Mouse (Mus musculus) splenic B cell, adult 2 months (primary cell): ENCODE data around the gene Huwe1.

Source experiments
- DNase-seq: peaks from one replicate; pipeline ENCODE4 v3.0.0-alpha.2; 2011; ENCODE audit warnings: low read depth, low spot score
- H3K27me3 ChIP-seq: 2 replicates; pipeline ENCODE4 v1.6.1; 2012; ENCODE audit warnings: mild to moderate bottlenecking, low read length, moderate library complexity, mixed read lengths; ENCODE audit not compliant: control insufficient read depth, poor library complexity, insufficient read depth, severe bottlenecking
- H3K36me3 ChIP-seq: 2 replicates; pipeline ENCODE4 v1.6.1; 2012; ENCODE audit warnings: mild to moderate bottlenecking, low read length, moderate library complexity, mixed read lengths; ENCODE audit not compliant: control insufficient read depth, poor library complexity, insufficient read depth, severe bottlenecking

Huwe1 gene

DNA sequence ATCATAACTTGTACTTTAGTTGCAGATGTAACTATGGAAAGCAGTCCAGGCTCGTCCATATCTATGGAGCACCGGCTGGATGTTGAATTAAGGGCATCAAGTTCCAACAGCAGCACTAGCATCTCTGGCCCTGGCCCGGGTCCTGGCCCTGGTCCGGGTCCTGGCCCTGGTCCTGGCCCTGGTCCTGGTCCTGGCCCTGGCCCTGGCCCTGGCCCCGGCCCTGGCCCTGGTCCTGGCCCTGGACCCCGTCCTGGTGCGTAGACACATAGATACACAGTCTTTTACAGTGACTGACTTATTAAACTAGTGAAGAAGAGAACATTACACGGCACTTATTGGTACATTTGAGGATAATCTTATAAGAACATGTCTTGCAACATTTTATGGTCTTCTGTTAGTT, 58.8 kb downstream of the Huwe1 start:
- Histone ChIP-seq H3K27me3 (no peaks in the 10 kb centered on the region), H3K36me3 (peaks cover 5% of the 10 kb centered on the region; the same call in 1 of the 2 replicates)
- DNase-seq: no peak

DNA sequence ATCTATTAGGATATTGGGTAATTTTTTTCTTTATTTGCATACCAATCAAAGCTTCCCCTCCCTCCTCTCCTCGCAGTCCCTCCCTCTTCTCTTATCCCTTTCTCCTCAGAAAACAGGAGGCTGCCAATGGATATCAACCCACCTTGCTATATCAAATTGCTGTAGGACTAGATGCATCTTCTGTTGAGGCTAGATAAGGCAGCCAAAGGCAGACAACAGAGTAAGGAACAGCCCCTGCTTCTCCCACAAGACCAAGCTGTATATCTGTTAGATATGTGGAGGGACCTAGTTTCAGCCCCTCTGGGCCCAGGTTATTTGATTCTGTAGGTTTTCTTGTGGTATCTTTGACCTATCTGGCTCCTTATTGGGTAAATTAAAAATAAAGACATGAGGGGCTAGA, 110.1 kb downstream of the Huwe1 start:
- H3K36me3 ChIP-seq: peaks cover 6% of the 10 kb centered on the region
- no peaks in the 10 kb centered on the region for H3K27me3 ChIP-seq
- DNase-seq: no peak

DNA sequence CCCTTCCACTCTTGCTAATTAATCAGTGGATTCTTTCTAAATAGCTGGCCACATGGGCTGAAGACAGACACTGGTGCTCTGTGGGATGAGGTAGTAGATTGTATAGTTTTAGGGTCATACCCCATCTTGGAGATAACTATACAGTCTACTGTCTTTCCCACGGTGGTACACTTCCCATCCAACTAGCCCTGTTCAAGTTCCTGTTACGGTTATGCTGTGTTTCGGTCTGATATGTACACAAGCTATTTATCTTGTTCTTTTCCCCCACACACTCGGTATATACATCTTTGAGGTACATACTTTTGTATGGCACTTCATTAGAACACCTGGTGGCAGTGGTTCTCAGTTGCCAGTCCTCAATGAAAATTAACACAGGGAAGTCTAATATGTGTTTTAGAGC, 111.7 kb downstream of the Huwe1 start:
- H3K36me3 ChIP-seq: peaks cover 3% of the 10 kb centered on the region; the same call in 1 of the 2 replicates
- DNase-seq: no peak
- no peaks in the 10 kb centered on the region for H3K27me3 ChIP-seq

DNA sequence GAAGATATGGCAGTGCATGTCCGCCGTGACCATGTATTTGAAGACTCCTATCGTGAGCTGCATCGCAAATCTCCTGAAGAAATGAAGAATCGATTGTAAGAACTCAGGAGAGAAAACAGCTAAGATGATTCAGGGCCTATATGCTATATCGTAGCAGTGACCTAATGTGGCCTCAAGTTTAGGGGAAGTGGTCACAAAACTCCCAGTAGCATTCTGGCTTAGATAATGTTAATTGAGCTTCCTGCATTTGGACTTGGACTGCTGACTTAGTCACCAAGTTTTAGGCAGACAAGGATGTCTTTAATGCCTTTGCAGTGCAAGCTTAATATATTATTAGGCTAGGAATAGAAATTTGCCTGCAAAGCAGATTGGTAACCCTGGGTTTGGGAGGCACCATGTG, 128.8 kb downstream of the Huwe1 start:
- no peak for DNase-seq
- H3K36me3 ChIP-seq: peaks cover 14% of the 10 kb centered on the region; the same call in 1 of the 2 replicates
- no peaks in the 10 kb centered on the region for H3K27me3 ChIP-seq

DNA sequence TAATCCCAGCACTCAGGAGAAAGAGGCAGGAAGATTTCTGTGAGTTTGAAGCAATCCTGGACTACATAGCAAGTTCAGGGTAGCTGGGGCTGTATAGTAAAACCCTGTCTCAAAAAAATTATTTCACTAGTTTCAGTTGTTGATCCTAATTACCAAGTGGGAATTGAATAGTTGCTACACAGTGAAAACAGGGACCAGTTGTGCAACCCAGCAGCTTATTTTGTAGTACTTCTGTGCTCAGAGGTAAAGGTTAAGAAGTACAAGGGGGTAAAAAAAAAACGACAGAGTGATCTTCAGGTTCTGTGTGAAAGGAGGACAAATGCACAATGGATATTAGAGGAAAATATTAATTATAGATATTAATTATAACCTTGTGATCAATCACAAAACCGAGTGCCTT, 138.2 kb downstream of the Huwe1 start:
- DNase-seq: no peak

DNA sequence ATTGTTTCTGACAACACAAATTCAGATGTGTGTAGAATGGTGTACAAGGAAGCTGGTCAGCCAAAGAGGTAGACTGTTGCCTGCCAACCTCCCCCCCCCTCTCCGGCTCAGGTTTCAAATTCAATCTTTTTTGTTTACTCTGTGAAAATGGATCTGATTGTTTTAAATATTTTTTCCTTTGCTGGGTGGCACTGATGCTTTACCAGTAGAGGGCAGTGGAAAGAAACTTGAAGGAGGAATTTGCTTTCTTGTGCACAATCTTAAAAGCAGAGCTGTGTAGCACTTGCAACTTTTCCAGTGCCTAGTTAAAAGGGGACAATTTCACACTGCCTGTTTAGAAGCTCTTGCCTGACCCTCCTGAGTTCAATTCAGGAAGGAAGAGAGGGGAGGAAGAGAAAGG, 146.4 kb downstream of the Huwe1 start:
- peak; percentile 26 for DNase-seq
- H3K36me3 ChIP-seq: no peaks in the 10 kb centered on the region
- no peaks in the 10 kb centered on the region for H3K27me3 ChIP-seq

More for the DNA sequence above, 138.2 kb downstream of the Huwe1 start:
- peaks cover 3% of the 10 kb centered on the region; the same call in 1 of the 2 replicates for H3K36me3 ChIP-seq
- H3K27me3 ChIP-seq: no peaks in the 10 kb centered on the region

DNA sequence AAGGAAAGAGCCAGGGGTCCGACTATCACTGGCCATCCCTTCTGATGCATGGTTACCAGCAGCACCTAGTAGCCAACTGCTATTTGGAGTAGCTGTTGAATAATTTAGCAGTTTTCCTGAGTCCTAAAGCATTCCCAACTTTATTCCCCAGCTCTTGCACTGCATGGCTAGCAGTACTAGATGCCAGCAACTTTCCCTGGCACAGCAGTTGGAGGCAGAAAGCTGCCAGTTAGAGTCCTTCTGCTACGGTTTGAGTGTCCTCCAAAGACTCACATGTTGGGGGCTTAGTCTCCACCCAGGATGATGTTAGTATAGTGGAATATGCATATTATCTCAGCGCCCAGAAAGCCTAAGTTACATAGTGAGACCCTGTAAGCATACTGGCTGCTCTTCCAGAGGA, 147.2 kb downstream of the Huwe1 start:
- no peak for DNase-seq
- Histone ChIP-seq H3K36me3 (no peaks in the 10 kb centered on the region), H3K27me3 (no peaks in the 10 kb centered on the region)

DNA sequence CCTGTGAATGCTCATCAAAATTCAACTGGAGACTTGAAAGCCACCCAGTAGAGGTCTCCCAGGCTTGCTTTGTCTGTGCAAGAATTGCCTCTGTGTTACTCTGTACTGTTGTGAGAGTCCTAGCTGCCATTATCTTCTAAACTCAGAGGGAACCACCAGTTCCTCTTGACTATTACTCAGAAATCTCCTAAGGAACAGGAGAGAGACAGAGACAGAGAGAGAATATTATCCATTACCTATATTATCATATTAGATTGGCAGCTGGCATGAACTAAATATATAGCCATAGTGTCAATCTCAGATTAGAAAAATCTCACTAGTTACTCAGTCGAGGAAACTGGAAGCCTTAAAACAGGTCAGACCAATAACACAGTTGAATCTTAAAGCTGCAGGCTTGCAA, 149.6 kb downstream of the Huwe1 start:
- H3K27me3 ChIP-seq: no peaks in the 10 kb centered on the region

DNA sequence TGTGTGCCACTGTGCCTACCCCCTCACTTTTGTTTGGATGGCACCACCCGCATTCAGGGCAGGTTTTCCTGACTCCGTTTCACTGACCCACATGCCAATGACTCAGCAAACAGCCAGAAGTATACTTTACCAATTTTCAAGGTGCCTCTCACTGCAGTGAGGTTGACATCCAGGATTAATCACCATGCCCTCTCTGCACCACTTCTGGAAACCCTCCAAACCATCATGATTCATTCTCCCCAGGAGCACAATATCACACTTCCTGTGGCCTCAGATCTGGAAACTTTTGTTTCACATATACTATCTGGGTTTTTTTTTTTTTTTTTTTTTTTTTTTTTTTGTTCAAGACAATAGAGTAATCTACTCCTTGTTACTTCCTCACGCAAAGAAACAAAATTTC, 150.6 kb downstream of the Huwe1 start:
- H3K36me3 ChIP-seq: no peaks in the 10 kb centered on the region
- no peak for DNase-seq

More for the DNA sequence above, 149.6 kb downstream of the Huwe1 start:
- DNase-seq: no peak
- no peaks in the 10 kb centered on the region for H3K36me3 ChIP-seq

More for the DNA sequence above, 150.6 kb downstream of the Huwe1 start:
- H3K27me3 ChIP-seq: no peaks in the 10 kb centered on the region
